Mouse (Mus musculus): ENCODE results near the gene Zfp366.

Zfp366 gene

DNA sequence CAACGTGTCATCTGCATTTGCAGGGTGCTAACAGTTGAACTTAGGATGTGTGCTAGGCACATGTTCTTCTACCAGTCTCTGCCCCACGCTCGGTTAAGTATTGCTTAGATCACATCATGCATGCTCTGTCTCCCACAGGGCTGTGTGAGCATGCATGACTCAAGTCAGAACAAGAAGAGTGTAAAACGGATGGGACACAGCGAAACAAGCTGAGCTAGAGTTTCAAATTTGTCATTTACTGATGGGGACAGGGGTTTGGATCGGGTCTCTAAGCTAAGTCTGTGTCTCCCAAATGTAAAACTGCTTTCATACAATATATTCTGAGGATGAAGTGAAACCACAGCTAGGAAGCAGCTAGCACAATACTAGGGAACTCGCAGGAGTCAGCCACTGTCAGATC is 2.2 kb downstream of the Zfp366 start:
- no peak for DNase-seq

DNA sequence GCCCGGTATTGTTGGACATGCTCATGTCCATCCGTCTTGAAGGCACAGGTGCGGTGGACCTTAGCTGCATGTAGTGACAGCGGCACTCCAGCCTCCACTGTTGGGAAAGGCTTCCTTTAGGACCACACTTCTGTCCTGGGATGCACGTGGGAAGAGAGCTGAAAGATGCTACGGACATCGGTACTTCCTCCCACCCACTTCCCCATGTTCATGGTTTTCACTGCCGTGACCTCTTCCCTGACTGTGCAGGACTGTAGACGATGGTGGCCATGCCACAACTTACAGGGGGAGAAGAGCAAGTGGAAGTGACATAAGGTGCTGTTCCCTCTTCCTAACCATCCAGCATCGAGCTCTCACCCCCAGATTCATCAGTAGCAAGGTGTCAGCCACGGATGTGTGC is 2.8 kb downstream of the Zfp366 start:
- DNase-seq: no peak

DNA sequence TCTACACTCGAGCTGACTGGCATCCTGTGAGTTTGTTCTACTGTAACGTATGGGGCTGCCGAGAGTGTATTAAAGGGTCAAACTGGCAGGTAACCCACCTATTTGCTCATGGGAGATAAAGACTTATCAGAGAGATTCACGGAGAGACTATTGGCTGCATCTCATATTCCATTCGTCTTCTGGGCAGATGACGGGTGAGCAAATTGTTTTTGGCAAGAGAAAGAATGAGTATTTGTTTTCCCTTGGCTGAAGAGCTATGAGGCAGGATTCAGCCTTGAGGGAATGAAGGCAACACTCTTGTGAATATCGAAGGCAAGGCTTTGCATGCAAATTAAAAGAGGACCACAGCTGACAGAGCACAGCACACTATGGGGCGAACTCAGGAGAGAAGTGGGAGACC is 4.0 kb downstream of the Zfp366 start:
- DNase-seq: no peak

DNA sequence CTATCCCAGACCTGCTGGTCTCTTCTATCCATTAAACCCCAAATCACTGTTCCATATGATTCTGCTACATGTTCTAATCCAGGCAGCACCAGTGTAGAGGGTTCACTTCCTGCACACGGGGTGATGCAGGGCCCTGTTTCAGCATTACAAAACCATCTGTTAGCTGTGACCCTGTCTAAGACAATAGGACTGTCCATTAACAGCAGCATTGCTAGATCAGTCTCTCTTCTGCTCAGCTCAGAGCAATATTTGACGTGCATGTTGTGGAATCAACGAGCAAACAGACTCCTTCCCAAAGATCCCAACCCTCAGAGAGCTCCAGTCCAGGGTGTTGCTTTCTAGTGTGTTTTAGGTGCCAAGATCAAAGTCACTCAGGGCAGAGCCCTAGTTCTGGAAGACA is 5.0 kb downstream of the Zfp366 start:
- no peak for DNase-seq

DNA sequence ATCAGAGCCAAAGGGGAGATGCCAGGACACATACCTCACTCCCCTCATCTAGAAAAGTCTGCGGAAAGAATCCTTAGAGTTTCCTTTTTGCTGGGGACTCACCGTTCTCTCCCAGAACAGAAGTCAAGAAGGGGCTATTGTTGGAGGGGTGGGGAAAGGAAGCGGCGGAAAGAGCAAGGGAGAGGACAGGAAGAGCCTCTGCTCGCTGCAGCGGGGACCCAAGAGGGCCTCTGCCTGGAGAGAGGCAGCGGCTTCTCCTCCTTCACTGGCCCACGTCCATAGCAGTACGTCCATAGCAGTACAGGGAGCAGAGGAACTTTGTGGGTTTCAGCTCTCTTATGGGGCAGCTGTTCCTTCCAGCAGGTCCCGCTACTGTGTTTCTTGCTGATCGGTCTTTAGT is 5.8 kb downstream of the Zfp366 start:
- no peak for DNase-seq

DNA sequence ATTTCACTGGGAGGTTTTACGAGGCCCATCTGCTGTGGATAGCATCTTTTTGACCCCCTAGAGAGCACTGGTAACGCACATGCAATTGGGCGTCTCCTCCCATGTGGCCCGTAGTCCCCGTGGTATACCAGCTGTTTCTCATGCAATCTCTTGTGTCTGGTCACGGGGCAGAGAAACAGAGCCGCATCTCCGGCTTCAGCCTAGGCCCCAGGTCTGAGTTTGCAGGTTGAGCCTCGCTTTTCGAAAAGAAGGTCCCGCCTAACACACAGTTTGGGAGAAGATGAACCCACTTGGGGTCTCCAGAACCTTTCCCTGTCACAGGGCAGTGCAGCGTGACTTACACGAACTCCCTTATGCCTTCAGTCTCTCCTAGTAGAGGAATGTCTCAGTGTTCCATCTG is 6.4 kb downstream of the Zfp366 start:
- DNase-seq: no peak

DNA sequence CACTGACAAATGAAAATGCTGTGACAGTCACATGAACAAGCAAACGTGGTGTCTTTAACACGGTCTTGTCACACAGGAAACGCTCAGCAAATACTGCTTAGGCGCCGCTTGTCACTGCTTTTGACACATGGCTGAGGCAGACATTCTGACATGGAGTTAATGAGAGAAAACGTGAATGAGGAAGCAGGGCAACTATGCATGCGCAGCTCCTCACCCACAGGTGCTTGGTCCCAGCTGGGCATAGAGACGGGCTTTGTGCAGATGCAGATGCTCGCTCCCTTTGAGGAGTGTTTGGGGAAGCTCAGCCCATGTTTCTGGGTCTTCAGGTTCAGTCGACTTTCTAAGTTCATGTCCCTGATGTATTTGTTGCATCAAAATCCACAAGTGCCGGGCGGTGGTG is 11.7 kb downstream of the Zfp366 start:
- no peak for DNase-seq

DNA sequence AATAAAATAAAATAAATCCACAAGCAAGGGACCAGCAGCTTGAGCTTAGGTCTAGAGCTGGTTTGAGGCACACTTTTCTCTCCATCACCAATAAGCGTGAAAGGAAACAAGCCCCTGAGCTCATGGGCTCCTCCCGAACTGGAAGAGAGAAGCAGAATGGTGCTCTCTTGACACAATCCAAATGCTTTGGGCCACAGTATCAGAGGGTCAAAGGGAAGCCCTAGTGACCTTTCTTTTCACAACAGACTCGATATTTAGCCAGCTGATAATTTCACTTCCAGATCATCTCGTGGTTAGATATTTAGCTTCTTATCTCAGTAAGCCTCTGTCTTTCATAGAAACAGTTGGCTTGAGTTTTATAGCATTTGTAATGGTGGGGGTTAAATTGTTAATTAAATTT is 12.2 kb downstream of the Zfp366 start:
- DNase-seq: no peak

DNA sequence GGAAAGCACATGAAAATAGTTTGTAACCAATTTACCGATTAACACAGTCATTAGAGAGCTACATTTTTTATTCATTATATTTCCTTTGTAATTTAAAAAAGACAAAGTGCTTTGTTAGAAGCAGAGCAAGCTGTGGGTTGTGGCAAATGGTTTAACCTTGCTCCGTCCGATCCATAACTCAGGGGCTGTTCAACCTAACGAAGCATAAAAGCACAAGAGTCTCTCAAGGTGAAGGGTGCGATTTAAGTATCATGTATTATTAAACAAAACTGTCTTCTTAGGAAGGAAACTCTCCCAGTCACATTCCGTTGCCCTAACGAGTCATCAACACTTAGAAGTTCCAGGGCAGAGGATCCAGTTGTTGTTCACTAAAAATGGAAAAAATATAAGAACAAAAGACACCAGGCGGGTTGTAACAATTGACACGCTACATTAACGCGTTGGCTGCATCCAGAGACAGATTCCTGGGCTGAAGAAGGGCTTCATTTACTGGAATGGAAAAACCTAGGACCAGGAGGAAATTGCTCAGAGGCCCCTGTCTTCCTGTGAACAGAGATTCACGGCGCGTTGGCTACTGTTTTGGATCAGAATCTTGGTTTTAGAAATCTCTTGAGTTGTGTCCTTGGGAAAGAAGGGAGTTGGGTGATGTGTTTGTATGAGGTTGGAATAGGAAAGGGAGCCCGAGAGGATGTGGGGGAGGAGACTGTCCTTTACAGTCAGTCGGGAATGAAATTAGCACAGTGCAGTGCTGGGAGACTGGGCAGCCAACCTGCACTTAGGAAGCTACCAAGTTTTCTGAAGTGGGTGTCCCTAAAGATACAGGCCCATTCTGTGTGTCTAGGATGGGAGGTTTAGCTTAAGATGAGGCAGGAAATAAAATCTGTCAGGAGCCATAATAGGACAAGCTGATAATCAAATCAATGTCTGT is 17.3 kb downstream of the Zfp366 start:
- no peak for DNase-seq

DNA sequence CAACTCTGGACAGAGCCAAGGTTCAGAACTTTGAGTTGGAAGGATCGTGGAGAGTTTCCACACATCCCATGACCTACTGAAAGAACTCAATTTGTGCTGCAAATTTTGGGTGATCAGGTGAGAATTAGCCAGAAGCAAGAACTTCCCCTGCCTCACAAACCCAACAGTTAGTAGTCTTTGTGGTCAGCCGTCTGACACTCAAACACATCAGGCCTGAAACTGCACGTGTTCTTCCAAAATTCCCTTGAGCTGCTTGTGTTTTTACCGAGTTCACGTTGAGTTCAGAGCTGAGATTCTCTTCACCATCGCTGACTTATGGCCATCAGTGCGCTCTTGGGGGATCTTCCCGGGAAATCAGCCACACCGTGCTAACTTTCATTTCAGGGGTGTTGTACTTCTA is 22.6 kb downstream of the Zfp366 start:
- no peak for DNase-seq

DNA sequence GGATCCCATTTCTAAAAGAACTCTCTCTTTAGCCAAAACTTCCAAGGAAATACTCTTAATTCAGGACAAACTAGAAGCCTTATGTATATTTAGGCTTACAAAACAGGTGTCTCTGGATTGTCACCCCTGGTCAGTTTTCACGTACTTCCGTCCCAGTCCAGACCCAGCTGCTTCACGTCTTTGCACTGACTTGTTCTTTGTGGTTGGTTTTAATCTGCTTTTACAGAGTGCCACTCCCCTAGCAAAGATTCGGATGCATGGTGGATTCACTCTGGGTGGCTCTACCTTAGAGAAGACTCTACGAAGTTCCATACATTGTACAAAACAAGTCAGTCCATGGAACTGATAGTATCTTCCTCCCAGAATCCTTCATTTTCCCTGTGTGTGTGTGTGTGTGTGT is 25.2 kb downstream of the Zfp366 start:
- DNase-seq: no peak

DNA sequence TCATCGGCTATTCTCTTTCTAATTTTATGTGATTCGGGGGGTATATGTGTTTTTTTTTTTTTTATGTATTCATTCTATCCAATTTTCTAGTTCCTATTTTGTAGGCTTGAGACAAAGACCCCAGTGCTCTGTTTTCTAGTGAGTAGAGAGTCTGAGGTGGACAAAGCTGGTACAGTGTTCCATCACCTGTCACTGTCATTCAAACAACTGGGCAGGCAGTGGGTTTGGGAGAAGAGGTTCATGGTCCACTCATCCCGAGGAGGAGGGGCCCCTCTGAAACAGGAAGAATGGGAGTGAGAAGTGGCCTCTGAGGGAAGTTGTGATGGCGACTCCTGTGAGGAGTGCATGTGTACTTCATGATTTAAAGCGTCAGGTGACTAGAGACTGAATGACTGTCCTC is 26.2 kb downstream of the Zfp366 start:
- no peak for DNase-seq

DNA sequence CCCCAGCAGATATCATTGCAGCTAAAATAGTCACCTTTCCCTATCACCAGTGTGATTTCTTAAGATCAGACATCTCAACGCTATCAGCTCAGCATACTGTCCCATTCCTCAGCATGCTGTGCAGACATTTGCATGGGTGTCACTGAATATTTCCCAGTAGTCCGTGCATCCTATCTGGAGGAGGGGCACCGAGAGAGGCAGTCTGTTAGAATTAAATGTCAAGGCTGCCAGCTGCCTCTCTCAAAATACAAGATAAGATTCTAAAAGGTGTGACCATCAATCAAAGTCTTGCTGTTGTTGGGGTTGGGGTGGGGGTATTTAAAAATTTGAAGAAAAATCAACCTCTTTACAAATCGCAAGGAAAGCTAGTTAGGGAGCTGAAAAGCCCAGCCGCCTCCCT is 28.4 kb downstream of the Zfp366 start:
- no peak for DNase-seq

DNA sequence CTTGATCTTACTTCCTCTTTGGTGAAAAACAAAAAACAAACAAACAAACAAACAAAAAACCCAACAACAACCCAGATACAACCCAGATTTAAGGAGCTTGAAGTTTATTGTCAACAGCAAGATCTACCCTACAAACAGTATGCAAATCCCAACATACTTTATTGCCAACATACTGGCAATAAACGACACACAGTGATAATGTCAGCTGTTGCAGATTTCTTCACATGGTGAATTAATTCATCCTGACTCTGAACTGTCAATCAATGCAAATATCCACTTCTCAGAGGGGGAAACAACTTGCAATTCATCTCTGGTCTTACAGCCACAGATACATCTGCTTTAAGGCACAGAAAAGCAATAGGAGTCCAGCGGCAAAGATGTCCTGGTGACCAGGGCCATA is 31.4 kb downstream of the Zfp366 start:
- no peak for DNase-seq

DNA sequence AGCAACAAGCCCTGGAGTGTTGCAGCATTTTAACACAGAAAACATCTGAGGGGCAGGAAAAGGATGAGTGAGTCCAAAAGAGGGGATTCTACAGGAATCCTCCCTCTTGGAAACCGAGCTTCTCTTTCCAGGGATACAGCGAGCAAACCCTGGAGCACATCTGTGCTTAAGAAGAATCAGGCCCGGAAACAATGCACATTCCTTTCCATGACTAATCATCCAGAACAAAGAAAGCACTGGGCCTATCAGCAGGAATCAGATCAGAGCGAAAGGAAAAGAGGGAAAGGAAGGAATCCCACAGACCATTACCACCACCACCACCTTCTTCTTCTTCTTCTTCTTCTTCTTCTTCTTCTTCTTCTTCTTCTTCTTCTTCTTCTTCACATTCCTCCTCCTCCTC is 33.4 kb downstream of the Zfp366 start:
- no peak for DNase-seq

DNA sequence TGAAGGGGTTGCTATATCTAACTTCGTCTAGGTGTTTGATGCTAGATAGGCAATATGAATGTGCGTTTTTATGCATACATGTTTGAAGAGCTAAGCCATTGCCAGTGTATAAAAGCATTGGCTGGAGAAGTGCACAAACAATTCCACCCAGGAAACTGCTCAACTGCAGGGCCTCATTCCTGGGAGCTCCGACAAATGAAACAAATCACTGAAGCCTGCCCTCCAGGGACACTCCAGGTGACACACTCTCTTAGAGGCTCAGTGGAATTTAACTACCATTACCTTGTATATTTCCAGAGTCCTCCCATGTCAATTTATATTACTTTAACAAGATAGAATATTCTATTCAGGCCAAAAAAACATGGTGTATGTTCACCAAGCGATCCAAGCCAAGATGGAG is 35.0 kb downstream of the Zfp366 start:
- no peak for DNase-seq

DNA sequence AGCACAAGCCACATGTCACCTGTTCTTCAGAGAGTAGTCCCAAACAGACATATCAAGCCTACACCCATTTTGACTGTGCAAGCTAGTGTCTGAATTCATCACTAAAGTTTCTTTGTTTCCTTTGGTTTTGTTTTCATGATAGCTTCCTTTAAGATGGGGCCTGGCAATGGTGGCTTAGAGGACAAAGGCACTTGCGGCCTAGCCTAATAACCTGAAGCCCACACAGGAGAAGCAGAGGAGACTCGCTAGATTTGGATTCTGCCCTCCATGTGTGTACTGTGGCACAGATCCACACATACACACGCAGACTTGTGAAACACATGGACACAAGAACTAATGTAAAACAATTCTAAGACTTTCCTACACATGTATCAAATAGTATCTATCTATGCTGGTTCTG is 37.4 kb downstream of the Zfp366 start:
- DNase-seq: no peak

DNA sequence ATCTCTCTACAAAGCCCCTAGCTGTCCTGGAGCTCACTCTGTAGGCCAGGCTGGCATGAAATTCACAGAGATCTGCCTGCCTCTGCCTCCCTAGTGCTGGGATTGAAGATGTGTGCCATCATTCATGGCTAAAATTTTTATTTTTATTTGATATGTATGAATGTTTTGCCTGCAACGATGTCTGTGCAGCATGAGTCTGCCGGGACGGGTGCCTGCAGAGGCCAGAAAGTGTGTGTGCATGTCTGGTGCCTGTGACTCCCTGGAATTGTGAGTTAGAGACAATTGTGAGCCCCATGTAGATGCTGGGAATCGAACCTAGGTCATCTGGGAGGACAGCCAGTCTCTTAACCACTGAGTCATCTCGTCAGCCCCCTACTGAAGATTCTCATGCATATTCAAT is 37.9 kb downstream of the Zfp366 start:
- DNase-seq: no peak

DNA sequence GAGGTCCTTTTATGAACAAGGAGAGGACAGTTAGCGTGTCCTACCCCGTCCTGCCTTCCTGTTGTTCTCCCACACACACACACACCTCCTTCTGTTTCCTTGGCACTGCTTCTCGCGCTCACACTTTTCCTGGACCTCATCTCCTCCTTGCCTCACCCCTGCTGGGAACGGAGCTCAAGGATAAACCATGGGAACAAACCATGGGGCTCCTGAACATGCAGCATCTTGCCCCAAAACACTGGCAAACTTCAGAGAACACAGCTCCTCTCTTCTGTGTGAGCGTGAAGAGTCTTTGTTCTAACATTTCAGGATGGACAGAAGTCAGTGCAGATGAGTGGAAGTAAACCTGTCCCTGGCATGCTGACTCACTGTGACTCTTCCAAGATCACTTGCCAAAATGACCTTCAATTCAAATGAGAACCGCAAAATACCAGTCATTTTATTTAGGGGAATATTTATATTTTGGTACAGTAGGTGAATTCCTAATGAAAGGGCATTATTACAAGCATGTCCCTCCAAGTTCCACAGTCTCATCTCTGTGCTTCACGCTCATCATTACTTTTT is 38.8 kb downstream of the Zfp366 start:
- no peak for DNase-seq

DNA sequence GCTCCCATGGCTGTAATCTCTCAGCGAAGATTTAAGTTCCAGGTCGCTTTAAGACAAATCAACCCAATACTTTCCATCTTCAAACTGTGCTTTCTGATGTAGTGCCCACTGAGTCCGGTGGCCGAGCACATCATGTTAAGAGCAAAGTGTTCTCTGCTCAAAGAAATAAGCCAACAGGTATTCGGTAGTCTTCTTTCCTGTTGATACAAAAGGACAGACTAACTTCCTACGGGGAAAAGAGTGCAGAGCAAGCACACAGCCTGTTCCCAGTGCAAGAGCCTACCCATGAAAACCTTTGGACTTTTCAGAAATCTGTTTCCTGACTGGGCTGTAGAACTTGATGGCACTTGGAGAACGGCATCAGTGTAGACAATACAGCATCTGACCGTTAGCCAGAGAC is 39.3 kb downstream of the Zfp366 start:
- DNase-seq: no peak

DNA sequence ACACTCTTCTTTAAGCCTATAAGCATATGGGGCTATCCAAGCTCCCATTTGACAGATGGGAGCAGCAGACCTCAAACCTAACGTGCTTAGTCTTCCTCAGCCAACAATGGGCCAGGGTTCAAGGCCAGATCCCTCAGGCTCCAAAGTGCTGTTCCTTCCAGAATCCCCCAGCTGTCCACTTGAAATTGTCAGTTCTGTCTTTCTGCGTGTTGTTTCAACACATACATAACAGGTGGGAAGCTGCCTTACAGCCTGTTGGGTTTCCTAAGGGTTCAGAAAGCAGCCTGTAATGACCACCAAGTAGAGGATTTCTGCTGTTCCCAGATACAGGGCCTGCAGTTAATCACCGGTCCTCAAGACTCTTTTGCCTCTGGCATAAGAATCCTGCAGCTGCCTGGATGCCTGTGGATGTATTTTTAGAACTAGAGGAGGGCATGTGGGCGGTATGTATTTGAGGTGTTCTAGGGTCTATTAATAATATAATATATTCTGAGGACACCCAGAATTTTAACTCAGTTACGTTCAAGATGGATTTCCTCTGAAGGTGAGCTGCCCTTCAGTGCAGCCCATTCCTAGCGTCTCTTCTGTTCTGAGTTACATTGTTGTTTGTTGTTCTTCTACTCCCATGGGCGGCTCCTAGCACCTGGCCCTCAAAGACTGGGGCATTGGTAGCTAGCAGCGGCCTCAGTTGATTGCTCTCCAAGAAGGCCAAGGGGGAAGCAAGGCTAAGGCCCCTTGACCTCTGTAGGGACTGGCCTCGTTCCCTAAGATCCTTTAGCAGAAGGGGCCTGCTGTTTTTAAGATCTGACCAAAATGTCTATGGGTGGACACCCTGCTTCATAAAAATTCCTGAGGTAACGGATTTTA is 41.0 kb downstream of the Zfp366 start:
- DNase-seq: no peak

DNA sequence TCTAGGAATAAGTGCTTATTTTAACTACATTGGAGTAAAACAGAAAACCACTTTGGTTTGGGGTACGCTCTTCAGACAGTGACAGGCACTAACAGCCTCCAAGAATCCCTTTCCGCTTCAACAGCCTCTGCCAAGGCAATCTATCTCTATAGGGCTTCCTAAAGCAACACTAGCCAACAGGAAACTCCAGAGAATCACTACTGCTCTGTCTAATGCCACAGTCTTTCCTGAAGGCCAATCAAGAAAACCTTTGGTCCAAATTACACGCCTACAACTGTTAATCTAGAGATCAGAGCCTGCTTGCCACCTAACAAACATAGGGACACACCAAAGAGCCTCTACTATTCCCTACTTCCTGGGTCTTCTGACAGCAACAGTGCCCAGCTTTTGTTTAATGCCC is 42.2 kb downstream of the Zfp366 start:
- DNase-seq: no peak

DNA sequence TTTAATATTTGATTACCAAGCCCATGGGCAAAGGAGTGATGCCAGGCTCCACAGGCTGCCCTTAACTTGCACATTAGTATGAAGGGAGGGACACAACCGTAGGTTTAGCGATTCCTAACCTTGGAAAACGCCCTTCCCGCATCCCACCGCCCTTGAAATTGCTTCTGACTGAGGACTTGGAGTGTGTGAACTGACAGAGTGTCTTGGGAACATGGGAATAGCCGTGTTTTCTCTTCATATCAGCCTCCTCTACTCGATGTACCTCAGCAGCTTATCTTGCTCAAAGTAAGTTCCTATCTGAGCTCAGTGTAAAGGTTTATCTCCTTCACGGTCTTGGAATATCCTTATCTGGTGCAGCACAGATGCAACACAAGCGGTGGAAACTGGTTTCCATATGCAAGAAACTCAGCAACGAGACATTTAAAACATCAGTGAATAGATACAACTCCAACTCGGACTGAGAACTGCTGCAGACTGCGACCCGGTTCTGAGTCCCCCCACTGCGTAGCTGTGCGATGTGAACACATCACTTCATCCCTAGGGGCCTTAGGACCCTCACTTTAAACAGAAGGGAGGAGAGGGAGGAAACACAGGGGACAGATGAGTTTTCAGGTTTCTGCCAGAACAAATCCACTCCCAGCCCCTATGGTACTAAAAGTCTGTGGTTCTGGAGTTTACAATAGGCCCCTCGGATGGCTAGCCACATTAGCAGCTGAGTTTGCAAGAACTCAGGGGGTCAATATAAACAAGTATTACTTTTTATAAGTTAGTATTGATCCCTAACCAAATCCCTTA is 43.0 kb downstream of the Zfp366 start:
- no peak for DNase-seq
